Mouse (Mus musculus): ENCODE measurements around the gene Rhob.

Rhob gene

DNA sequence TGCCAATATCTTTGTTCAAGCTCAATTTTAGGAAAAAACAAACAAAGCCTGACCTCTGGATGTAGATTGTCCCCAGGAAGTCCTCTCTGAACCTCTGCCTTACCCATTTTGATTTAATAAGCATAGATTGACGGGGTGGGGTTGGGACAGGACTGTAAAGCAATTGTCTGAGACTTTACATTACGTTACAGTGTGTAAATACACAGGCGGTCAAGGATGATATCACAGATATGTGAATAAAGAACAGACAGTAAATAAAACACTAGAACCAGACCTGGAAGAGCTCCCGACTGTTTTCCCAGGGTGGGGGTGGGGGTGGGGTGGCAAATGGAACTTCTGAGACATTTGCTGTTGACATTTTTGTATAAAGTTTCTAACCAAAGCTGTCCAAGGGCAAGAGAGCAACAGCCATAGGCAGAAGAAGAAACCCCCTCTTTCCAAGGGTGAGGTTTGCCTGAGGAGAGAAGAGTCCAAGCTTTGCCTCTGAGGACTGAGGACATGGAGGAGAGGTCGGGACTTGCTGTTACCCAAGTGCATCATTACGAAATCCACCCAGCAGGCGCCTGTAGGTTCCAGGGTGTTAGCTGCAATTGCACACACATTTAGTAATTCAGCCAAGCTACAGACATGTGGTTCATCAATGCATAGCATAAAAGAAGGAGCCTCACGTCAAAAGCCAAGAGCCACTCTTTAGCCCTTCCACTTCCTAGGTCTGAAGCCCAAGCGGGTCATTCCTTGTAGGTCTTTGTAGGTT, 7.3 kb upstream of the Rhob start:
- DNase-seq (ENCODE audit: low read depth, low spot score), result no peak

DNA sequence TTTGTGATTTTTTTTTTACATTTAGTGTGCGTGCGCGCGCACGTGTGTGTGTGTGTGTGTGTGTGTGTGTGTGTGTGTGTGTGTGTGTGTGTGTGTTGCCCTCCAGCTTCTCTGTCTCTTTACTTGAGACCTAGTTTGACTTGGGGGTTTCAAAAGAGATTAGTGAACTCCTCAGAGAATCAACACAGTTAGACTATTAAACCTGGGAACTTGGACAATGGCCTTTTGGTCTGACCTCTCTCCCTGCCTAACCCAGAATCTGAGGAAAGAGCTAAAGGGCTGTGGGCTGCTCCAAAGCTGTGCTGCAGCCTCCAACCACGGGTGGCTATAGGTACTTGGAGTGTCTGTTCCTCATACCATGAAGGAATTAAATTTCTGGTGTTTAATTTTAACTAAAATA, 4.3 kb upstream of the Rhob start:
- no peak for DNase-seq (ENCODE audit: low read depth, low spot score)

DNA sequence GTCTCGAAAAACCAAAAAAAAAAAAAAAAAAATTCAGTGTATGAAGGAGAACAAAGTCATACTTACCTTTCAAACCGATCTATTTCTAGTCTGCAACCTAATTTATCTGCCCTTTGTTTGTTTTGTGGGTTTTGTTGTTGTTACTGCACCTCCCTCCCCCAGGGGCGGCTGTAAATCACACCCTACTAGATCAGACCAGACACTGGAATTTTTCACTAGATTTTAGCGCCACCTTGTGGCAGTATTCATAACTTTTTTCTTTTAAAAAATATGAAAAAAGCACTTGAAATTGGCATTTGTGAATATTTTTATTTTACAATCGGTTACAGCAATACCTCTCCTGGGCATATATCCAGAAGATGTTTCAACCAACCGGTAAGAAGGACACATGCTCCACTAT, 2.7 kb upstream of the Rhob start:
- DNase-seq (ENCODE audit: low read depth, low spot score), result no peak

DNA sequence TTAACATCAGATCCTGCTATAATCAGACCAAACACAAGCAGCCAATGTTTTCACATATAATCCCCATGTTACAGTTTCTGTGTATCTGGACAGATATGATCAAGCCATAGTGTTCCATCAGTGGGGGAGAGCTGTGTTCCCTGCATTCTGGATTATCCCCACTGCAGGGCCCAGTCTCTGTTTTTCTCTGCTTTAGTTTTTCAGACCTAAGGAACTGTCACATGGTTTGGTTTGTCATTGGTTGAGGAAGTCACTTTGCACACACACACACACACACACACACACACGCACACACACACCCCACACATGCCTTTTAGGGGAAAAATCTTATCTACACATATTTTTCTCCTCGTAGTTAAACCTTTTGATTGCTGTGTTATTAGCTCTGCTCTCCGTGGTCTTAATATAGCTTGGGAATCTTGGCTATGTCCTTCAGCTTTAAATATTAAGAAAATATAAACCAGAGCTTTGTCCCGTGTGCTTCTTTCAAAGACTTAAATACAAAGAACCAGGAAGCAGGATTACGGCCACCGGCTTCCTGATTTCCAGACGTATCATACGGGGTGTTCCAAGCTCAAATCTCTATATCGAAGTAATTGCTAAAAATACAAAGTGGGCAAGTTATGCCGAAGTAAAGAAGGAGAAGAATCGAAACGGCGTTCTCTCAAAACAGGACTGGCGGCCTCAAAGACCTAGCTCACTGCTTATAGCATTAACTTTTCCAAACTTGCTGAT, 1.9 kb upstream of the Rhob start:
- no peak for DNase-seq (ENCODE audit: low read depth, low spot score)

DNA sequence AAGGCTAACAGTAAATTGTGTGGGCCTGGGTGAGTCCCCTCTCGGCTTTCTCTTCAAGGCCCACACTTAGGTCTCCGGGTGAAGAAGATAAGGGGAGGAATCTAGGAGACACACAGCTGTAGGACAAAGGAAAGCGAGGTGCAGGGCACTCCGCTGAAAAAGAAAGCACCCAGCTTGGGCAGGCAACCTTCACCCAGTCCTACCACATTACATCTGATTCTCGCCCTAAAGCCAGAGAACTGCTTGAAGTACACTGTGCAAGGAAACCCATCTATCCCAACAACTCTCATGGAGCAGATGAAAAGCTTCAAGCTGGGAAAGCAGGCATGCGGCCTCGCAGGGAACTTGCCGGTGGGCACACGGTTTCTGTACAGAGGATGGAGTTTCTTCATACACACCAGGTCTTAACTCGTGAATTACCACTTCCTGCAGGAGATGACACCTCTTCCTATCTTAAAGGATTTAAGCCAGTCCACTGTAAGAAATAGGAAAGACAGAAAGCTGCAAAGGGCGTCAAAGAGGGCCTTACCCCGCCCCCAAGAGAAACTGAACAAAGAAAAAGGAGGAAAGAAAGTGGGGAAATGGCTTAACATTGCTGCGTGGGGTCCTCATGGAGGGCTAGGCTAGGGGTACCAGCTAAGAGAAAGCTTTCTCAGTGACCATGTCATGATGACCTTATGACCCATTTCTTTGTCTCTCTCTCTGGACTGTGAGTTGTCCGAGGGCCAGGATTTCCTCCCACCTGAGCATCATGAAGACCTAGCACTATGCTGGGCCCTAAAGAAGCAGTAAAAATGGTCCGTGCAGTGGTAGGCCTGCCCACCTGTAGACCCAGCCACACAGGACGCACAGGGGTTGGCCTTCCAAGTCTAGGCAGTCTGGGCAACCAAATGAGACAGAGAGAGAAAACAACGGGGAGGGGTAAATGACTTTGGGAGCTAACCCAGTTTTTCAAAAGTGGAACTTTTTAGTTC, 1.1 kb upstream of the Rhob start:
- DNase-seq (ENCODE audit: low read depth, low spot score), result no peak

DNA sequence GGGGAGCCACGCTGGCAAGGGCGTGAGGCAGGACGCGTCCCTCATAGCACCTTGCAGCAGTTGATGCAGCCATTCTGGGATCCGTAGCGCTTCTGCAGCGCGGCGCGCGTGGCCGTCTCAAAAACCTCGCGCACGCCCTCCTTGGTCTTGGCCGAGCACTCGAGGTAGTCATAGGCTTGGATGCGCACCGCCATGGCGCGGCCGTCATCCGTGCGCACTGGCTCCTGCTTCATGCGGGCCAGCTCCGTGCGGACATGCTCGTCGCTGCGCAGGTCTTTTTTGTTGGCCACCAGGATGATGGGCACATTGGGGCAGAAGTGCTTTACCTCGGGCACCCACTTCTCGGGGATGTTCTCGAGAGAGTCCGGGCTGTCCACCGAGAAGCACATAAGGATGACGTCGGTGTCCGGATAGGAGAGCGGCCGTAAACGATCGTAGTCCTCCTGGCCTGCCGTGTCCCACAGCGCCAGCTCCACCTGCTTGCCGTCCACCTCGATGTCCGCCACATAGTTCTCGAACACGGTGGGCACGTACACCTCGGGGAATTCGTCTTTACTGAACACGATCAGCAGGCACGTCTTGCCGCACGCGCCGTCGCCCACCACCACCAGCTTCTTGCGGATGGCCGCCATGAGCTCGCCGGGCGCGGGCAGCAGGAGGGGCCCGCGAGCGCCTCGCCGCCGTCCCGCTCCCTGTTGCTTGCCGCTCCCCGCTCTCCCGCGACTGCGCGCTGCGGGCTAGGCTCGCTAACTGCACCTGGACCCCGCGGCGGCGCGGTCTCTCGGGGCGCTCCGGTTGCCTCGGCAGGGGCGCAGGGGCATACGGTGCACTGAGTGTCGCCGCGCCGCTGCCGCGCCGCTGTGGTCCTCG, 573 bp downstream of the Rhob start:
- no peak for DNase-seq (ENCODE audit: low read depth, low spot score)

DNA sequence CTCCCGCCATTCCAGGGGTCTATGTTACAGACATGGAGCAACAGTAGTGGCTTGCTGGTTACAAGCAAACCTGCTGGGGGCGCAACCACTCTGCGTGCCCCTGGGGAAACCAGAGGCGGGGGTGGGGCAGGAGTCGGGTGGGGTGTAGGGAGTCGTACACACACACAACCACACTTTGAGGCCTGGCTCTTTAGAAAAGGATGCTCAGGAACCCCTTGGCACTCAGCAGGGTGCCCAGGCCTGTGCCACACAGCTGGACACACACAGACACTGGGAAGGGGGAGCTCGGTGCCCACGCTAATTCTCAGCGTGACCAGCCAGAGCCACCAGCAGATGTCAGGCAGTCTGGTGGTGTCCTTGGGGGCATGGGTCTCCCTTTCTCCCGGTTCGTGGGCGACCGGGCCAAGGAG, 1.2 kb downstream of the Rhob start:
- DNase-seq (ENCODE audit: low read depth, low spot score), result no peak

DNA sequence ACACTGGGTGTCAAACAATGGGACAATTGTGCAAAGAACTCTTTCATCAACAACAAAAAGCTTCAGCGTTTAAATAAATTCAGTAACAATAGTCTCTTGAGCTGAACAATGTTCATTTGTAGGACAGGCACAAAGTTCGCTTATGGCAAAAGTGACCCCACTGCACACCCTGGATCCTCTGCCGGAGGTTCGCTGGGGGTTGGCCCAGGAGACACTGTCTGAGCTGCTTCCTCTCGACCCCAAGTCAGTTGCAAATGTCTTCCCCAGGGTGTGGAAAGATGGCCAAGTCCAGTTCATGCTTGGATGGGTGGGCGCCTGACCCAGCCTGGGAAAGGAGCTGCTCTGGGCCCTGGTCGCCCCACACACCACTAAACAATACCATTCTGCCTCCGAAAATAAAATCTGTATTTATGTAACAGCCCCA, 1.6 kb downstream of the Rhob start:
- no peak for DNase-seq (ENCODE audit: low read depth, low spot score)

DNA sequence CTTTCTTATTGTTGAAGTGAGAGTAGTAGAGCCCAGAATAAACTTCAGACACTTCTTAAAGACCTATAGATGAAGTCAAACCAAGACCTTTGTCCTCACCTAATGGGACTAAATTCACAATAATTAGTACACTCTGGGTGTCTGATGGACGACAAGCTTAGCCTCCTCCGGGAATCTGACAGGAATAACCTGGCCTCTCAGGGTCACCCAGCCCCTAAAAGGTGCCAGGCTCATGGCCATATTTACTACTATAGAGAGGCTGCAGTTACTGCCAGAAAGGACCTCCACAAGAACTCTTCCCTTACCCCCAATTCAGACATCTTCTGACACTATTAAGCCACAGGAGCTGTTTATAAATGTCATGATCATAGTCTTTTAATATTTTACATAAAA, 2.5 kb downstream of the Rhob start:
- no peak for DNase-seq (ENCODE audit: low read depth, low spot score)

DNA sequence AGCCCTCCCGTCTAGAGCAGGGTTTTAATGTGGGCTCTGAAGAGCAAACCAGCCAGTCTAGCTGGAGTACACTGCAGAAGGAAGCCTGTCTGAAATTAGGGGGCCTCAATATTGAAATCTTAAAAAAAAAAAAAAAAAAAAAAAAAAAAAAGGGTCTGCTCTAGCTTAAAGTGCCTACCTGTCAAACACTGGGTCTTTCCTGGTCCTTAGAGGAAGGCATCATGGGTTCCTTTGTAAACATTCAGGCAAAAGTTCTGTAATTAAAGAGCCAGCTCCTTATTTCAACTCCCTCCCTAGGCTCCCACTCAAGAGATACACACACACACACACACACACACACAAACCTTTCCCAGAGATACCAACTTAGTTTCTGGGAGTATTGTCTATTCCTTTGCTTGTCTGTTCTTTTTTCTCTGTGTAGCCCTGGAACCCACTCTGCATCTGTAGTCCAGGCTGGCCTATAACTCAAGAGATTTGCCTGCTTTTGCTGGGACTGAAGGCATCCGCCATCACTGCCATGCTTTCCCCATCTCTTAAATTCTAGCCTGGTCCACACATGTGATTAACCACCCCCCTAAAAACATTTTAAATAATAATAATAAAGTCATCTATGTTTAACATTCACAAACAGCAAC, 3.0 kb downstream of the Rhob start:
- no peak for DNase-seq (ENCODE audit: low read depth, low spot score)

DNA sequence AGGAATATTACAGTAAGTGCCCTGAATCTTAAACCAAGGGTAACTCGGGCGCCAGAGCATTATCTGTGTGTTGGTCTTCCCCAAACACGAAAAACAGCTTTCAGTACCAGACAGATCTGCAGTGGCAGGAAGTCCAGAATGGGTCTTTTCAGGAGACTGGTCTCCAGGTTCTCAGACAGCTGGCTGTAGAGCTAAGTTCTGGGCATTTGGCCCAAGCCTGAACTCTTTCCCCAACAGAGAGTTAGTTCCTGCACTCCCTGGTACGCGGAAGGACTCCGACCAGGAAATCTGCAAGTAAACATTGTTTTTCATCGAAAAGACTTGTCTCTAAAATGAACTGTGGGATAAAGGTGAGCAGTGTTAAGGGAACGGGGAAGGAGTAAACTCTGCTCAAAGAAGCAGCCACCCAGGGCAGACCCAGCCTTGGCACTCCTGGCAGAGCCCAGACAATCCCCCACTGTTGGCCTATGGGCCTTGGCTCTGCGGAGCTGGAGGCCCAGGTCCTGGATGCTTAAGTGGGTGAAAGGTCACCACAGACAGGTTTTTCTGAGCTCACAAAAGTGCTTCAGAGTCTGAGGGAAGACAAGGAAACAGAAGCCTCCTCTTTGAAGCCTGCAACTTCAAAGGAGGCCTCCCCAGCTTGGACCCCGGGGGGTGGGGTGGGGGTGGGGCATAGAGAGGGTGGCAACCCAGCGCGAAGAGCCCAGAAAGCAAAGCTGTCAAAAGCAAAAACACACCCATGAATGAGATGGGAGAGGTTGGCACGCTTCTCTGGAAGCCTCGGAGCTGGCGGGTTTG, 3.7 kb downstream of the Rhob start:
- DNase-seq (ENCODE audit: low read depth, low spot score), result no peak

DNA sequence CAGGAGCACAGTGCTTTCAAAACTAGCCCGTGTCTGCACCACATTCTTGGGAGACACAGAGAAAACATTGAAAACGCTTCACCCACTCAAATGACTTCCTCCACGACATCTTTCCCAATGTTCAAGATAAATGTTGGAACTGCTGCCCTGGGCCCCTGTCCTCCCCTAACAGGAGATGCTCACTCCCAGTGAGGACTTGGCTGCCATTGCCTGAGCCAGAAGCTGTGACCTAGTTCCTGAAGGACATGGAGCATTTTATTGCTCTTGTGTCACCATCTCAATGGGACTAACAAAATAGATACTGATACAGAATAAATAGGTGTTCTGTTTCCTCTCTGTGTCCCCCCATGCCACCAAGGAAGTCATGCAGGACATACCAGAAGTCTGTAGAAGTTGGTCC, 5.1 kb downstream of the Rhob start:
- no peak for DNase-seq (ENCODE audit: low read depth, low spot score)

DNA sequence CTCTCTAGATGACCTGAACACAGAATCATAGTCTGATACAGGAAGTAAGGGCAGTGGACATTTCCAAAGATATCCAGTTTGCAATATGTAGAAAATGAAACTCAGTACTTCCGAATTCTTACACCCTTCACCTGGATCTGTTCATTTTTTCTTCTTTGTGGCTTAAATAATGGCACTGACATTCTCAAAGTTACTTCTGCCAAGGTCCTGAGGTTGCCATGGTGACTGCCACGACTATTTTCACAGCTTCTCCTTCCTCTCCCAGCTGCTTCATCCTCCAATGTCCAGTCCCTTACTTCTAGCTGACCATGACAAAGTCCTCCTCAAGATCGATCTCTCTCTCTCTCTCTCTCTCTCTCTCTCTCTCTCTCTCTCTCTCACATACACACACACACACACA, 6.4 kb downstream of the Rhob start:
- DNase-seq (ENCODE audit: low read depth, low spot score), result no peak

DNA sequence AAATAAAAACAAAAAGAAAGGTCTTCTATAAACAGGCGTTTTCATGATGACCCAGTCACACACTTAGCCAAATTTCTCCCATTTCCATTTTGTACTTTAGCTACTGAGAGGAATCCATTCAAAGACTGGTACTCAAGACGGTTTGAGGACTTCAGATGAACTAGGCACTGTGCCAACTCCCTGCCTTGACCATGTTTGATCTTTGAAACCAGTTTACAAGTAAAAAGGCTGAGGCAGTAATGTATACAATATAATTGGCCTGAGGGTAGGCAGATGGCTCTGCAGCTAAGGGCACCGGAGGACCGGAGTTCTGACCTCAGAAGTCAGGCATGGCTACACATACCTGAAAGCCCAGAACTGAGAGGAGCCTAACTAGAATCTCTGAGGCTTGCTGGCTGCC, 10.7 kb downstream of the Rhob start:
- no peak for DNase-seq (ENCODE audit: low read depth, low spot score)

DNA sequence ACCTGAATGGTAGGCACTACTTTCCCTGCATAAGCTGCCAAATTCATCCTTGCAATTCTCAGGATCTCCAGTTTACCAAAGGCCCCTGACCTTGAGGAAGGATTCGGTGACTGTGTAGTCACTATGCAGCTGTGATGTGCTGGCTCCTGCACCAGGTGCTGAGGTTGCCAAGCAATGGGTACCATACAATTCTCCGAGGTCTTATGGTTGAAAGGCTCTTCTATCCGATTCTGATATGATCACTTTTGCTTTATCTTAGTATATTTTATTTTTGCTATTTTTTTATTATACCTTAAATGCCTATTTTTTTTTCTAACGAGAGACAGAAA, 11.2 kb downstream of the Rhob start:
- DNase-seq (ENCODE audit: low read depth, low spot score), result no peak

DNA sequence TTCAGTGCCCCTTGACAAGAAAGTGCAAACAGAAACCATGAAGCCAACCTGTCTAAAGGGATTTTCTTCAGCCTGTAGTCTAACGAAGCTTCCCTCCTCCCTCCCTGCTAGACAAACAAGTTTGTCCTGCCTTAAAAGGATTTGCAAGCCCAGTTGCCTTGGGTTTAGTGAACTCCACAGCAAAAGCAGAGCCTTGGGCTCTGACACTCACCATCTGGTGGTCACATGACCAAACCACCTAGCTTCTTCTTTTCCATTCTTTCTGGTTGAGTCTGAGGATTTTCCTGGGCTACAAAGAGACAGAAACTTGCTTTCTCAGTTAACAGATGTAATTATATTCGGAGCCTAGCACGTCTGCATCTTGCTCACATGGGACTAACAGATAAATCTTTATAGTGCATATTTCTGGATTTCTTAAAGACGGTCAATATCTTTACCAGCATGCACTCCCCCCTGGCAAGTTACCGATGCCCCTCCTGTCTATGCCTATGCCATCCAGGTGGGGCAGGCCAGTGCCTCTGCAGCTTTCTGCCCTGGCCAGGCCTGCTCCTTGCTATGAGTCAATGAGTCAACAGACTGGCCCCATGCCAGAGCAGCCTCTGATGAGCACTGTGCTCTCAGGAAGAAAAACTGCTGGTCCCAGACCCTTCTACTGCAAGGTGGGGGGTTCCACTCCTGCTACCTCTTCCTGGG, 11.7 kb downstream of the Rhob start:
- no peak for DNase-seq (ENCODE audit: low read depth, low spot score)

DNA sequence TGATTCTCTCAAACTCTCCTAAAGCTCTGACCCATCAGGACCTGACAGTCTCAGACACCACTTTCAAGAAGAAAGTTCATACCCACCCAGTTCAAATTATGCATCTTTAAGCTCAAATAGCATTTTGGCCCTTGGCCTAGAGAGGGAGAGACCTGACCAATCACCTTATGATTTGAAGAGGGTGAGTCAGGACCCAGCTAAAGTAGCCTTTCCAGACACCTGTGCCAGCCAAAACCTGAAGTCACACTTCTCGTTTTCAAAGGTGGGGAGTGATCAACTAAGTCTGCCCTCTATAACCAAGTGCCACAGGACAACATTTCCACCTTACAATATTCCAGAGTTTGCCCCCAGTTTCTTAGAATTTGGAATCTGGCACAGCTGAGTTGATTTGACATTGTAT, 12.5 kb downstream of the Rhob start:
- no peak for DNase-seq (ENCODE audit: low read depth, low spot score)

DNA sequence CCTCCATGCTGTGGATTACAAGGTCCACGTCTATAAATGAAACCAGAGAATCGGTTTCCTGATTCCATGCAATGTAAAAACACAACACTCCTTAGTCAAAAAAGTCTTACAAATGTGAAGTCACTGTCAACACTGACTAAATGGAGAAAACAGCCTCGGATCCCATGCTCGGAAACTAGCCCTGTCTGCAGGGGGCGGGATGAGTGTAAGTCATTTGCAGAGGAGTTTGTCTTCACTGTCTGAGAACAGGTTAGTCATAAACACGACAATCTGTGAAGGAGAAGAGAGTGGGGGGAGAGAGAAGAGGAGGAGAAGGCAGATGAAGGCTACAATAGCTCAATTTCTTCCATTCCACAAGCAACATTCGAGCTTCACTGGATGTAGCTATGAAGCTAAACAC, 14.6 kb downstream of the Rhob start:
- no peak for DNase-seq (ENCODE audit: low read depth, low spot score)

DNA sequence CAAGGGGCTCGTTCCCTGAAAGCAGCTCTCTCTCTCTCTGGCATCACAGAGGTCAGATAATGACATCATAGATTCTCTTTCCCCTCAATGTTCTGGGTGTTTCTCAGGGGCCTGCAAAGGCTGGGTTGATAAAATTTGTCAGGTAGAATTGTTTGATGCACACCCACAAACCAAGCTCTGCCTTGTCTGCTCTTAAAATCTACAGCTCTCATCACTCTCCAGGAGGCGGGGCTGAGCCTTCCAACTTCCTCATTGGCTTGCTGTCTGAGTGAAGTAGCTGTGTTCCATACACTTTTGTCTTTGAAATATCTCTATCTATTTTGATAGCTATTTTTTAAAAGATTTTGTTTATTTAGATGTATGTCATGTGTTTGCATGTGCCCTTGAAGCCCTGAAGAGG, 17.6 kb downstream of the Rhob start:
- DNase-seq (ENCODE audit: low read depth, low spot score), result no peak

All from WW6 (cell line).